Mouse (Mus musculus) embryo, embryonic 10 days (tissue): ENCODE results near the gene Aak1.

Source experiments
- DNase-seq: peaks from one replicate; pipeline ENCODE4 v3.0.0-alpha.2; 2015; ENCODE audit warnings: low spot score

Gene Aak1

DNA sequence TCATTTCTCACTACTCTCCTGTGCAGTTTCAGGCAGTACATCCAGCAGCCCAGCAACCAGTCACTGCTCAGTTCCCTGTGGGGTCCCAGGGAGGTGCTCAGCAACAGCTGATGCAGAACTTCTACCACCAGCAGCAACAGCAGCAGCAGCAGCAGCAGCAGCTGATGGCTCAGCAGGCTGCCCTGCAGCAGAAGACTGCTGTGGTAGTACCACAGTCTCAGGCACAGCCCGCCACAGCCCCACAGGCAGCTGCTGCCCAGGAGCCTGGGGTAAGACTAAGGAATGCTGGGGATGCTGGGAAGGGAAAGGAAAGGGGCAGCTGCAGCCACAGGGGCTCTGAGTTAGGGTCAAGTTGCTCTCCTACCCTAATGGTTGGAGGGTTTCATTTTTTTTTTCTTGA is 109.7 kb downstream of the Aak1 start:
- DNase-seq = no peak

- DNase-seq = no peak
Measured at GRCm38 (mm10) chr6:86963987-86964685, 114.8 kb downstream of the Aak1 start.

GRCm38 (mm10) chr6:86967166-86967565 is 117.8 kb downstream of the Aak1 start:
- DNase-seq = no peak

DNA sequence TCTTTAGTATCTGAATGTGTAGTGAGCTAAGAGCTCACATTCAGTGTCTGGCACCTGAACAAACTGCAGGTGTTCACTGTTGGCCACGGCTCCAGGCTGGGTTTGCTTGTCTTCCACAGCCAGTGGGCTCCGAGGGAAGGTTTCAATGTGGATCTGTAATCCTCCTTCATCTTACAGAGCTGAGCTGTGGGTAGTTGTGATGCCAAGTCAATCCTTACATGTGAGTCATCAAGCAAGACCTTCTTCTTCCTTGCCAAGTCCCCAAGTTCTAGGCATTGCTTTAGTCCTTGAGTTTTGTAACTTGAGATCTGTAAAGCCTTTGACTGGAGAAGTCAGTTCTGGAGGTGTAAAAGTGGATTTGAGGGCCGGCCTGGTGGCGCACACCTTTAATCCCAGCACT is 124.6 kb downstream of the Aak1 start:
- DNase-seq = no peak

- no peak for DNase-seq
Measured at GRCm38 (mm10) chr6:86978156-86978908, 129.0 kb downstream of the Aak1 start.

DNA sequence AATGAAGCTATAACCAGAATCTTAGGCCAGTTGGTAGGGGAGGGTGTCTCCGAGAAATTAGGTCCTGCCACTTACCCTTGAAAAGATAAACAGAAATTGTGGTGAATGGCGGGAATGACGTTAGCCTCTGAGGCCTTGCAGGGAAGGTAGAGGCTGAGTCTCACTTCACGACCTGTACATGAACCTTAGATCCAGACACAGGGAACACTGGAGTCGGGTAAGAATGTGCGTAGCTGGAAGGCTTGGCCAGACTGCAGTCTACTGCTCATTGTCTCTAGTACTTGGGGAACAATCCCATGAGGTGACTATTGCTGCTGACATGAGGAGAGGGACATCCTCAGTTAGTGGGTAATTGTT is 129.6 kb downstream of the Aak1 start:
- no peak for DNase-seq

DNA sequence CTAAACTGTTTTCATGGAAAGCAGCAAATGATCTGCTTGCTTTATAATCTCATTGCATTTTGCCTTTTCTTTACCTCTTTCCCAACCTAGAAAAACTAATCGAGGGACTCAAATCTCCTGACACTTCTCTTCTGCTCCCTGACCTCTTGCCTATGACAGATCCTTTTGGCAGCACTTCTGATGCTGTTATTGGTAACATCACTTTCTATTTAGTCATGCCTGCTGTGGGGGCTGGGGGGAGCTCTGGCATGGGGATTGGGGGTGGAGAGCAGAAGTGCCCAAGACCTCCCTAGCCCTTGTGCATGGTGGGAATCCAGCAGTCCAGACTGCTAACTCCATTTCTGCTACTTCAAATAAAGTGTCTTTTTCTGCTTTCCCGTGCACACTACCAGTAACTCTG is 131.9 kb downstream of the Aak1 start:
- no peak for DNase-seq

DNA sequence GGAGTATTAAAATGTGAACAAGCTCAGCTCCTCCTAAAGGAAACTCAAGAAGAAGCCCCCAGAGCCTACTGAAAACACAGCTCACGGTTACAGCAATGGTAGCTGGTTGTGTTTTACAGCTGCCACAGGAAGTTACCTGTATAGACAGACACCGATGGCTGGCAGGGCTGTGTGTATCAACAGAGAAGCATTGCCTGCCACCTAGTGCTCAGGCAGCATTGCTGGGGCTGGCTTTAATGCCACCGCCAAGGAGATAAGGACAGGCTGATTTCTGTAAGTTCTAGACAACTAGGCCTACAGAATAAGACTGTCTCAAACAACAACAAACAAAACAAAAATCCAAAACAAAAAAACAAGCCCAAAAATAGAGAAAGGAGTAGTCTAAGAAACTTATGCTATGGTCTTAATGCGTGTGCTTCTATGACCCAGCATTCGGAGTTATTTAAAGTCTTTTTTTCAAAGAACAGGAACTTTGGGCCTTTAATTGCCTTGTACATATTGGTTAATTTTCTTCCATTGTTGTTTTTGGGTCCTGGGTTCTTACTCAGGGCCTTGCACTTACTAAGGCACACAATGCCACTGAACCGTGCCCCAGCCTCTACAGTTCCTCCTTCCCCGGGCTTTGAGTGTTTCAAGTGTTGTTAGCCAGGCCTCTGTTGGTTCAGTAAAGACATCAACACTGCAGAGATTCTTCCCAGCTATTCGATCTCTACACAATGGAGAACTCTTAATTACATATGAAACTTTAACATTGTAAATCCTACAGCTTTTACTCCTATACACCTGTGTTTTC is 136.2 kb downstream of the Aak1 start:
- DNase-seq = no peak

GRCm38 (mm10) chr6:86989576-86989975 is 140.3 kb downstream of the Aak1 start:
- DNase-seq = no peak

DNA sequence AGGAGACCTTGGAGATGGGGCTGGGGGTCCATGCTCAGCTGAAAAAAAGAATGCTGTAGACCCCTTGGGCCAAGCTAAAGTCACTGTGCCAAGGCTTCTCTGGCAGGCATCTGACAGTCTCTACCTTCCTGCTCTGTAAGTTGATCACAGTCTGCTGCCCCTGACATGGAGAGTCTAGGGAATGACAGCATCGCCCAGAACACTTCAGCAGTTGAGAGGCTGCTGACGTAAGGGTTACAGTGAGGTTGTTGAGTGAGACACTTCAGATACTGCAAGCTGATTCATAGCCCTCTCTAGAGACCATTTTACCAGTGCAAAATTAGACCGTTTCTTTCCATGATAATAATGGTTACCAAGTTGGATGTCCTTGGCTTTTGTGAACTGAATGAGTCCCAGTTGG is 141.7 kb downstream of the Aak1 start:
- no peak for DNase-seq

DNA sequence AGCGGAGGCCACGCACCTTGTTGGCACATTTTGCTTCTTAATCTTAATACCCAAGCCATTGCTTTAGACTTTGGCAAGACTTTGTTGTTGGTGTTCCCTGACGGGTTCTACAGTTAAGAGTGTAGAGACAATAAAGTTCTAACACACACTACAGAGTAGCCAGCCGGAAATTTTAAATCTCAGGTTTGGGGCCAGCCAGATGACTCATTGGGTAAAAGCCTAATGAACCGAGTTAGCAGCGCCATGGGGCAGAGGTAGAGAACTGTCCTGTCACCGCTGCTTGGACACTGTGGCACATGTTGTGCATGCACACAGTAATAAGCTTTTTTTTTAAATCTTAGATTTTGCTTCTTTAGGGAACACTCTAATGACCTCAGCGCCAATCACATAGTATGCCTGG is 143.0 kb downstream of the Aak1 start:
- DNase-seq = no peak

DNA sequence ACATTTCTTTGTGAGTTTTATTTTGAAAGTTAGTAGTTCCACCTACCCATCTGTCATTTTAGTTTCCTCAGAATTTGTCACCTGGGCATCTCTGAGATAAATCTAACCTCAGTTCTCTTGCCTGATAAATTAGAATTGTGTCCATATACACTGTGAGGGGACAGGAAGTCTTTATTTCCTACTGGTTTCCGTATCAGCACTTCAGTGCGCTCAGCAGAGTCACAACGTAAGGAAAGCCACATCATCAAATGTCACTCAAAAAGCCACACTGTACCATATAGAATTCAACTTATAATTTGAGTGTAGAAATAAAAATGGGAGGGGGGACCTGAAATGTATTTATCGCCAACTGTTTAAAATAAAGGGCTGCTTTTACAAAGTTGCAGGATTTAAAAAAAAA is 144.9 kb downstream of the Aak1 start:
- no peak for DNase-seq

- no peak for DNase-seq
Measured at GRCm38 (mm10) chr6:86996629-86997307, 147.5 kb downstream of the Aak1 start.

DNA sequence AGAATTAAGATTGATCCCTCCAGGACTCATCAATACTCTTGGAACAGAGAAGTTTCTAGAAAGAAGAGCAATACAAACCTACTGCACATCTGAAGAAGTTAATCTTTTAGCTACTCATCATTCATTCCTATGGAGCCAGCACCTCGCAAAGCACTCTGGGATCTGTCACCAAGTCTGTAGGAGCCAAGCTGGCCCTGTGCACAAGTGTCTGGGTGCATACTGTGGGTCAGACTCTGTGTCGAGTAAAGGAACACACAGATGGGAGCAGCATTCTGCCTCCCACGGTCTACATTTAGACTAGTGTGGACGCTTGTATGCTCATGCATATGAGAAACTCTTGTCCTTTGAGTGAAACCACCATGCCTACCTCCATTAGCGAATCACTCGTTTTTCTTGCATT is 148.0 kb downstream of the Aak1 start:
- no peak for DNase-seq

- DNase-seq = no peak
Measured at GRCm38 (mm10) chr6:87001995-87002394, 152.7 kb downstream of the Aak1 start.

DNA sequence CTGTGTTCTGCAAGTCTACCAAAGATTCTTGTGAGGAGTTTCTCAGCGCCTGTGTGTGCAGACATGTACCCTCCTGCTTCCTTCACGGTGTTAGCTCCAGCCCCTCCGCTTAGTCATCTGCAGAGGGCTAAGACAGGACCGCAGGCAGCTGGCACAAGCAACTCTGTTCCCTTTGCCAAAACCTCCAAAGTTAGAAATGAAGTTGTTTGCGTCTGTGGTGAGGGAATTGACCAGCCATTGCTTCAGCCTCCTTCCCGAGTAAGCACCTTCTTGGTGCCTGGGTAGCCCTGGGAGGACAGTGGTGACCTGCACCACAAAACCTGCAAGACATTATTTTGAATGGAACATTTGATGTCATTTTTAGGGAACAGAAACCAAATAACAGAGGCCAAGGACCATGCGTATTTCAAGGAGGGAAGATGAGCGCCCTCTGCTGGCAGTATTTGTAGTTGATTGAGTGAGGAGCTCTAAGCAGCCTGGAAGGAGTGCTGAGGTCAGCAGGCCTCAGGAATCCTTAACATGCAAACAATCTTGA is 153.3 kb downstream of the Aak1 start:
- DNase-seq = peak; percentile 91

- no peak for DNase-seq
Measured at GRCm38 (mm10) chr6:87004099-87004498, 154.8 kb downstream of the Aak1 start.

DNA sequence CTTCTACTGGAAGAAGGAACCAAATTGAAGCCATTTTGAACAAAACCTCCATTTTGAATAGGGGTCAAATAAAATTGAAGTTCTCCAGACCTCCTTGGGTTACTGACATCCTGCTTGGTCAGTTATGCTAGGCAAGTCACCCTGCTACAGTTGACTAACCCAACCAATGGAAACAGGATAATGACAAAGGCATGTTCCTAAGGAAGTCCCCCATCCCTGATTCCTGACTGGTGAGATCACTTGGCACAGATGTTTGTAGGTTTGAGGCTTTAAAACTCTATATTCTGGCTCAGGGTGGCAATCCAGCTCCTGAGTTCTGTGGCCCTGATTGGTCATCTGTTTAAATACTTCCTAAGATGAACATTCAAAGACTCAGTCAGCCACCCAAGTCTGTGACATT is 156.3 kb downstream of the Aak1 start:
- no peak for DNase-seq

DNA sequence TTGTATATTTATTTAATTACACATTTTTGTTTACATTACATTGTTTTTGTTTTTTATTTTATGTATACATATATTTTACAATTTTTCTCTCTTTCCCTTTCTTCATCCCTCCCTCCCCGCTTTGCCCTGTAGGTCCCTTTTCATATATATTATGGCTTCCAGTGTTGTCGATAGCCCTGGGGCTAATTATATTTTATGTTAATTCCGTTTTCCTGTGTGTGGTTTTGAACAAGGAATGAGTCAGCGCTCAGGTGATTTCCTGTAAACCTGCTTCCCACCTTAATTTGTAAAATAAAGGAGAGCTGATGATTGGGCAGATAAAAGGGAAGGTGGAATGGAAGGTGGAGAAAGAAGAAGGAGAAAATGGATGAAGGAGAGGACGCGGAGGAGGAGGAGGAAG is 159.6 kb downstream of the Aak1 start, which contains the start of gene Nfu1:
Nfu1 (plus strand) TSS at position 350 of the 400 bp plus-strand sequence.
- DNase-seq = no peak

DNA sequence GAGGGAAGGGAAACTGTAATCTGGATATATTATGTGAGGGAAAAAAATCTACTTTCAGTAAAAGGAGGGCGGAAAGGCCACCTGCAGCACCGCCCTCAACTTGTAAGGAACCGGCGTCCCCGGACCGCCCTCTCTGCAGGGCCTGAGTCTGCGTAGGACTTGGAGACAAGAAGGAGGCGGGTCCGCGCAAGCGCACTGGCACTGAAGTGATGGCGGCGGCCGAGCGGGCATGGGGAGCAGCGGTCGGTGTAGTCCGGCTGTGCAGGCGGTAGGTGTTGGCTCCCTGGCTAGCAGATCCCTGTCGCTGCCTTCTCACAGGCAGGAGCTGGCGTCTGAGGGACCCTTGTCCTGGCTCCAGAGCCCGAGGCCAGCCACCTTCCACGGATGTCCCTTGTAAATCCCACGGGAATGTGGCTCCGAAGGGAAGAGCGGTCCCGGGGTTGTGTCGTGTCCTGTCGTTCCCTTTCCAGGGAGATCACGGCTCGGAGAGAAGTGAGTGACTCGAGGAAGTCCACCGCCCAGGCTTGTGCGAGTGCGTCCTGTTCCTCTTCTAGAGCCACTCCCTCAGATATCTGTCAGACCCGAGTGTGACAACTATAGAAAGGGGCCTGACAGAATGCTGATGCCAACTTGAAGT is 160.5 kb downstream of the Aak1 start:
- peak; percentile 97 for DNase-seq

GRCm38 (mm10) chr6:87016916-87017315 is 167.6 kb downstream of the Aak1 start:
- DNase-seq = peak; percentile 49

GRCm38 (mm10) chr6:87018874-87019273 is 169.6 kb downstream of the Aak1 start:
- no peak for DNase-seq
